Mouse (Mus musculus) thymus, postnatal 0 days (tissue): ENCODE measurements around the gene Syt1. TPM values are rescaled to one million over a fixed set of nuclear protein-coding genes. Genes with fewer than 3 reads are reported as not detected.

Source experiments
- DNase-seq: peaks from one replicate; pipeline ENCODE4 v3.0.0-alpha.2; 2015; ENCODE audit warnings: low spot score
- polyA plus RNA-seq: library from polyadenylated mRNA; unstranded; fragments of >200 nt; fragmentation: Nextera tagmentation; extraction: Ambion mirVana; gene quantifications from 2 replicates; pipeline ENCODE4 v1.2.1, GENCODE M21; 2015

Syt1 gene
- polyA plus RNA-seq, 1 experiment from 2014 or later, result 1.8 TPM

DNA sequence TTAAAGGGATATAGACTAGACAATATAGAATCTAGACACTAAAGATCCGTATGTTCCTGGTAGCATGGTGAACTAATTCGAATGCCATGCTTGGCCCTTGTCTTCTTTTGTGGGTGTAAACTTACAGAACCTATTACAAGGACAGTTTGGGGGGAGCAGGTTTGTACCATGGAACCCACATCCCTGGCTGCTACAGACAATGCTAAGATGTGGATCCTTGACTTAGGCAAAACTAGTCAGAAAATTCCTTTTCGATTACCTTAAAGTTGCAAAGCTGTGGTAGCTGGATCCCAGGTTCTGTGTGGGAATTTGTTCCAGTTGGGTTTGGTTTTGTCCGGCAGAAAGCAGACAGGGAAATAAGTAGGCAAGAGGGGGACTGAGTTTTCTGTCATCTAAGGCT is 560.4 kb downstream of the Syt1 start:
- DNase-seq, result no peak

DNA sequence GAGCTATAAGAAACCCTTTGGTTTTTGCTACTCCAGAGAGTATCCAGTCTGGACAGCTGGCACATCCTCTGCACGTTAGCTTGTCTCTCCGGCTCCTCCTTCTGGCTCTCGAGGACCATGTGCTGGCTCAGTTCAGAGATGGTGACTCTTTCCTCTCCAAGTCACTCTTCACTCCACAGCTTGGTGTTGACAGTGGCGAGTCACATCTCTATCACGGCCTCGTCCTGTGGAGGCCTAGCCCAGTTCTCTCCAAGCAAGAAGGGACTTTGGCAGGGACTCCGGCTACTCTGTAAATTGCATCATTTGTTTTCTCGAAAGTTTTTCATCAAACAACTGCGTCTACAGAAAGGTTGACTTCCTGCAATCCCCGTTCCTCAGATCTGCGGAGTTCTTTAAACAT is 562.4 kb downstream of the Syt1 start:
- DNase-seq, result no peak
